16 mouse cellular contexts compared by ENCODE assay signal in the genomic region with DNA sequence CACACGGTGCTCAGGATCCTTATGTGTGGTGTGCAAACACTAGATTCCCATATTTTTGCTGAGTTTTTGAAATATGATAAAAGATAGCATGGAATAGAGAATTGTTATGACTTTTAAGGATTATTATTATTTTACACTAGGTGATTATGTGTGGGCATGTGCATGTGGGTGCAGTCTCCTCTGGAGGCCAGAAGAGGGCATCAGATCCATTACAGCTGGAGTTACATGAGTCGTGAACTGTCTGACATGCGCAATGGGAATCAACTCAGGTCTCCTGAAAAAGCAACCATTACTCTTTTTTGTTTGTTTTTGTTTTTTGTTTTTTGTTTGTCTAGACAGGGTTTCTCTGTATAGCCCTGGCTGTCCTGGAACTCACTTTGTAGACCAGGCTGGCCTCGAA. TPM values are rescaled to one million over a fixed set of nuclear protein-coding genes. Genes with fewer than 3 reads are reported as not detected.
A peak's percentile ranks its signal among the peaks of the same experiment; 100 is the strongest.
DNase-seq lines count a peak whose midpoint lies in the region; ATAC-seq and TF ChIP-seq lines count a peak whose summit lies in the region.
"Had no signal": no experiment of that assay in that cellular context is flagged by ENCODE, and none has a peak within 500 bp of the region (broad histone marks: within the 10 kb centered on the region; RNA-seq: fewer than 3 reads in every experiment).

No protein-coding gene starts in this region.

- DNase-seq in kidney, adult 2 months = no peak
- no peak for DNase-seq in kidney, adult 9 months
- DNase-seq in lung, postnatal 0 days (ENCODE audit: low spot score) = no peak
- no peak for DNase-seq in lung, postnatal 10 days
- DNase-seq in ES-E14 (ENCODE audit: low read depth, low spot score) = peak; percentile 21
- no peak for DNase-seq in thymus, postnatal 14 days
- DNase-seq: embryo, embryonic 11 days; heart, postnatal 36 days; thymus, adult 18-20 months had no signal

- no peak overlapping the region for H3K4me2 ChIP-seq in lung, postnatal 0 days (replicated peaks; ENCODE audit: low read depth, low read length)
- no peak overlapping the region for H3K4me2 ChIP-seq in forebrain, embryonic 12.5 days
- H3K4me2 ChIP-seq: heart, embryonic 13.5 days; liver, embryonic 15.5 days; midbrain, embryonic 13.5 days had no signal

- H3K9me3 ChIP-seq in lung, postnatal 0 days (ENCODE audit: low read length) = no peaks in the 10 kb centered on the region
- H3K9me3 ChIP-seq in ES-E14 (ENCODE audit: control insufficient read depth, insufficient read depth, low read depth, low read length) = no peaks in the 10 kb centered on the region
- no peaks in the 10 kb centered on the region for H3K9me3 ChIP-seq in forebrain, embryonic 12.5 days
- H3K9me3 ChIP-seq: heart, embryonic 13.5 days; liver, embryonic 15.5 days; midbrain, embryonic 13.5 days had no signal

- 90% methylated on average over 4 of the region's 4 CpGs for WGBS in kidney, adult 2 months
- 72% methylated on average over 3 of the region's 4 CpGs for whole genome bisulfite sequencing in lung, postnatal 0 days
- WGBS in forebrain, embryonic 12.5 days = 91% methylated on average over 4 of the region's 4 CpGs

- H3K27ac ChIP-seq in kidney, adult 2 months (ENCODE audit: insufficient read depth, low read depth, low read length) = no peak overlapping the region
- no peak overlapping the region for H3K27ac ChIP-seq in lung, postnatal 0 days (ENCODE audit: low read length)
- no peak overlapping the region for H3K27ac ChIP-seq in ES-E14 (ENCODE audit: insufficient read depth, low read depth, low read length, poor library complexity, severe bottlenecking)
- no peak overlapping the region for H3K27ac ChIP-seq in forebrain, embryonic 12.5 days
- H3K27ac ChIP-seq: heart, embryonic 13.5 days; liver, embryonic 15.5 days; midbrain, embryonic 13.5 days had no signal

- in situ Hi-C loops in ES-E14 (cut with MboI; ENCODE audit: low sequenced_read_pairs in 2 of 2, unreplicated experiment in 2 of 2) = loop anchor here in 1 of 2 experiments (5.0 to 10.0 kb wide), 3 partner anchors 53 to 286 kb away; a partner anchor contains a TSS

- no peaks in the 10 kb centered on the region for H3K27me3 ChIP-seq in kidney, adult 2 months (replicated peaks; ENCODE audit: control insufficient read depth, insufficient read depth, low read length)
- no peaks in the 10 kb centered on the region for H3K27me3 ChIP-seq in lung, postnatal 0 days (replicated peaks; ENCODE audit: insufficient read depth, low read length)
- H3K27me3 ChIP-seq in forebrain, embryonic 12.5 days = no peaks in the 10 kb centered on the region
- H3K27me3 ChIP-seq: liver, embryonic 15.5 days; midbrain, embryonic 13.5 days had no signal

- no peaks in the 10 kb centered on the region for H3K36me3 ChIP-seq in kidney, adult 2 months (ENCODE audit: control insufficient read depth, insufficient read depth, low read length)
- H3K36me3 ChIP-seq in lung, postnatal 0 days (ENCODE audit: insufficient read depth, low read length) = no peaks in the 10 kb centered on the region
- H3K36me3 ChIP-seq in ES-E14 (ENCODE audit: control insufficient read depth, insufficient read depth, low read length, poor library complexity, severe bottlenecking) = no peaks in the 10 kb centered on the region
- no peaks in the 10 kb centered on the region for H3K36me3 ChIP-seq in forebrain, embryonic 12.5 days (replicated peaks)
- H3K36me3 ChIP-seq: heart, embryonic 13.5 days; liver, embryonic 15.5 days; midbrain, embryonic 13.5 days had no signal

- 0 out of 2 replicates have a peak, but pooled peaks have one; percentile 18 for TF ChIP-seq CTCF in kidney, adult 2 months (conservative IDR thresholded peaks at IDR 0.05; ENCODE audit: insufficient read depth, insufficient read length, low read depth, low read length)
- TF ChIP-seq CTCF in lung, postnatal 0 days (IDR thresholded peaks at IDR 0.05) = peak; percentile 35; the same call in 1 of the 2 replicates

- TF ChIP-seq EP300 in lung, postnatal 0 days (IDR thresholded peaks at IDR 0.05) = no peak

- H3K9ac ChIP-seq in lung, postnatal 0 days (replicated peaks; ENCODE audit: low read depth) = no peak overlapping the region
- H3K9ac ChIP-seq in ES-E14 (ENCODE audit: insufficient read depth, low read depth, low read length, poor library complexity, severe bottlenecking) = no peak overlapping the region
- no peak overlapping the region for H3K9ac ChIP-seq in forebrain, embryonic 12.5 days
- H3K9ac ChIP-seq: heart, embryonic 13.5 days; liver, embryonic 15.5 days; midbrain, embryonic 13.5 days had no signal

- H3K4me3 ChIP-seq in kidney, adult 2 months (ENCODE audit: insufficient read depth, low read depth, low read length) = no peak overlapping the region
- H3K4me3 ChIP-seq in lung, postnatal 0 days (ENCODE audit: low read depth, low read length) = no peak overlapping the region
- no peak overlapping the region for H3K4me3 ChIP-seq in ES-E14 (ENCODE audit: insufficient read depth in 1 of 2, low read depth in 1 of 2, low read length in 2 of 2, poor library complexity in 1 of 2, severe bottlenecking in 1 of 2)
- no peak overlapping the region for H3K4me3 ChIP-seq in forebrain, embryonic 12.5 days (replicated peaks)
- H3K4me3 ChIP-seq: heart, embryonic 13.5 days; liver, embryonic 15.5 days; midbrain, embryonic 13.5 days had no signal

- ATAC-seq in lung, postnatal 0 days = no peak
- ATAC-seq in forebrain, embryonic 12.5 days (ENCODE audit: low FRiP score) = no peak
- ATAC-seq: CD4-positive, CD25-positive, alpha-beta regulatory T cell, adult 4 months; midbrain, embryonic 13.5 days had no signal

- no peak for TF ChIP-seq POLR2A in kidney, adult 2 months (IDR thresholded peaks at IDR 0.05; ENCODE audit: low read depth, low read length)

- H3K4me1 ChIP-seq in kidney, adult 2 months (ENCODE audit: control insufficient read depth, insufficient read depth, low read length) = no peaks in the 10 kb centered on the region
- H3K4me1 ChIP-seq in lung, postnatal 0 days (ENCODE audit: insufficient read depth, low read depth, low read length) = peaks cover 2% of the 10 kb centered on the region; the same call in 1 of the 2 replicates
- H3K4me1 ChIP-seq in ES-E14 (ENCODE audit: control insufficient read depth in 2 of 2, insufficient read depth in 2 of 2, low read length in 2 of 2, poor library complexity in 1 of 2) = no peaks in the 10 kb centered on the region
- peaks cover 6% of the 10 kb centered on the region for H3K4me1 ChIP-seq in forebrain, embryonic 12.5 days

TF ChIP-seq in ES-E14, 5 proteins besides CTCF, POLR2A, EP300 and RAD21:
- TF ChIP-seq HCFC1 (IDR thresholded peaks at IDR 0.05; ENCODE audit: borderline replicate concordance, insufficient read depth, low read length) (no peak), MAFK (IDR thresholded peaks at IDR 0.05; ENCODE audit: insufficient read depth, low read depth, low read length) (0 out of 2 replicates have a peak, but pooled peaks have one; percentile 10)

RNA-seq across cellular contexts. Expression of a gene that starts 25.5 kb away (rescaled TPM):
- 0.56 and 2.6 TPM in 2 replicates for polyA plus RNA-seq in kidney, adult 2 months (2012; rRNA removed)
- polyA plus RNA-seq in lung, postnatal 0 days (2015; fragmentation: Nextera tagmentation; extraction: Ambion mirVana) = 0.19 and 0.31 TPM in 2 replicates
- total RNA-seq in ES-E14 (2012; rRNA removed) = 1.1 and 2.2 TPM in 2 replicates
- not detected in 2 replicates for polyA plus RNA-seq in forebrain, embryonic 12.5 days (2016; fragmentation: Nextera tagmentation; extraction: Ambion mirVana)
- polyA plus RNA-seq: kidney, embryonic 14.5 days; limb, embryonic 11.5 days had no signal

RNA-seq across cellular contexts. Expression of a gene that starts 25.5 kb away (rescaled TPM):
- 342 and 447 TPM in 2 replicates for polyA plus RNA-seq in kidney, adult 2 months (2012; rRNA removed)
- polyA plus RNA-seq in lung, postnatal 0 days (2015; fragmentation: Nextera tagmentation; extraction: Ambion mirVana) = 33.9 and 39.0 TPM in 2 replicates
- 5.4 and 5.7 TPM in 2 replicates for total RNA-seq in ES-E14 (2012; rRNA removed)
- polyA plus RNA-seq in forebrain, embryonic 12.5 days (2016; fragmentation: Nextera tagmentation; extraction: Ambion mirVana) = 180 and 222 TPM in 2 replicates

RNA-seq across cellular contexts. Expression of a gene that starts 31.1 kb away (rescaled TPM):
- 5.7 and 6.8 TPM in 2 replicates for polyA plus RNA-seq in kidney, adult 2 months (2012; rRNA removed)
- polyA plus RNA-seq in lung, postnatal 0 days (2015; fragmentation: Nextera tagmentation; extraction: Ambion mirVana) = 14.6 and 17.2 TPM in 2 replicates
- total RNA-seq in ES-E14 (2012; rRNA removed) = 10.7 and 11.0 TPM in 2 replicates
- polyA plus RNA-seq in forebrain, embryonic 12.5 days (2016; fragmentation: Nextera tagmentation; extraction: Ambion mirVana) = 11.8 and 15.9 TPM in 2 replicates
- polyA plus RNA-seq: CD4-positive, CD25-positive, alpha-beta regulatory T cell, adult 4 months had no signal
